Mouse (Mus musculus) retina, adult 2 months (tissue): ENCODE measurements around the gene Camk2d.

Experiments used
- DNase-seq: peaks from one replicate; pipeline ENCODE4 v3.0.0-alpha.2; 2012; ENCODE audit warnings: low read depth, low spot score

Camk2d gene

GRCm38 (mm10) chr3:126746148-126746803 lies 150.2 kb downstream of the Camk2d start:
- DNase-seq: no peak

- DNase-seq: no peak
Observed at GRCm38 (mm10) chr3:126747628-126748027, 151.5 kb downstream of the Camk2d start.

- DNase-seq: no peak
Observed at GRCm38 (mm10) chr3:126751377-126752098, 155.4 kb downstream of the Camk2d start.

- DNase-seq: no peak
Observed at GRCm38 (mm10) chr3:126752978-126753377, 156.9 kb downstream of the Camk2d start.

- DNase-seq: no peak
Observed at GRCm38 (mm10) chr3:126758398-126758797, 162.3 kb downstream of the Camk2d start.

- no peak for DNase-seq
Observed at GRCm38 (mm10) chr3:126760608-126761007, 164.5 kb downstream of the Camk2d start.

GRCm38 (mm10) chr3:126764745-126765144 lies 168.6 kb downstream of the Camk2d start:
- DNase-seq: no peak

GRCm38 (mm10) chr3:126770056-126770455 lies 174.0 kb downstream of the Camk2d start:
- DNase-seq: no peak

GRCm38 (mm10) chr3:126771032-126771431 lies 174.9 kb downstream of the Camk2d start:
- DNase-seq: no peak

- peak; percentile 67 for DNase-seq
Observed at GRCm38 (mm10) chr3:126771541-126771940, 175.4 kb downstream of the Camk2d start.

GRCm38 (mm10) chr3:126776001-126776400 lies 179.9 kb downstream of the Camk2d start:
- no peak for DNase-seq

GRCm38 (mm10) chr3:126777101-126777500 lies 181.0 kb downstream of the Camk2d start:
- DNase-seq: no peak

GRCm38 (mm10) chr3:126777879-126778278 lies 181.8 kb downstream of the Camk2d start:
- no peak for DNase-seq

- DNase-seq: no peak
Observed at GRCm38 (mm10) chr3:126780014-126780615, 184.0 kb downstream of the Camk2d start.

GRCm38 (mm10) chr3:126793035-126793964 lies 197.2 kb downstream of the Camk2d start:
- no peak for DNase-seq

GRCm38 (mm10) chr3:126795904-126796303 lies 199.8 kb downstream of the Camk2d start:
- no peak for DNase-seq

- no peak for DNase-seq
Observed at GRCm38 (mm10) chr3:126797025-126797424, 200.9 kb downstream of the Camk2d start.

- DNase-seq: no peak
Observed at GRCm38 (mm10) chr3:126797810-126798209, 201.7 kb downstream of the Camk2d start.

- DNase-seq: no peak
Observed at GRCm38 (mm10) chr3:126802988-126803387, 206.9 kb downstream of the Camk2d start.

- DNase-seq: no peak
Observed at GRCm38 (mm10) chr3:126804968-126805367, 208.9 kb downstream of the Camk2d start.

- no peak for DNase-seq
Observed at GRCm38 (mm10) chr3:126806145-126806544, 210.0 kb downstream of the Camk2d start.

GRCm38 (mm10) chr3:126809915-126810314 lies 213.8 kb downstream of the Camk2d start:
- no peak for DNase-seq
